Mouse (Mus musculus): ENCODE results near the gene Gm15217. TPM values are rescaled to one million over a fixed set of nuclear protein-coding genes. Genes with fewer than 3 reads are reported as not detected.

Gene Gm15217
- total and polyA plus RNA-seq, 2 experiments: not detected

- Histone ChIP-seq H3K27ac (replicated peaks; ENCODE audit: insufficient read depth, low read depth, low read length) (no peak overlapping the region), H3K9ac (ENCODE audit: low read depth, low read length) (no peak overlapping the region), H3K79me2 (ENCODE audit: control insufficient read depth, insufficient read depth, low read length) (no peaks in the 10 kb centered on the region), H3K27me3 (ENCODE audit: control insufficient read depth, insufficient read depth, low read length) (no peaks in the 10 kb centered on the region), H3K36me3 (ENCODE audit: control insufficient read depth, insufficient read depth, low read length) (no peaks in the 10 kb centered on the region), H3K4me3 (ENCODE audit: insufficient read depth, low read depth, low read length) (no peak overlapping the region), H3K4me1 (ENCODE audit: control insufficient read depth, insufficient read depth, low read length) (no peaks in the 10 kb centered on the region; the same call in 1 of the 2 replicates)
- WGBS: 78% methylated on average over 3 of the region's 3 CpGs
- no peak for DNase-seq (ENCODE audit: extremely low read depth, low read depth, low spot score)
- TF ChIP-seq POLR2A (IDR thresholded peaks at IDR 0.05; ENCODE audit: extremely low read depth, insufficient read depth, low read length): no peak
These were observed 29.1 kb downstream of the Gm15217 start for GRCm38 (mm10) chr14:46408319-46408718.

DNA sequence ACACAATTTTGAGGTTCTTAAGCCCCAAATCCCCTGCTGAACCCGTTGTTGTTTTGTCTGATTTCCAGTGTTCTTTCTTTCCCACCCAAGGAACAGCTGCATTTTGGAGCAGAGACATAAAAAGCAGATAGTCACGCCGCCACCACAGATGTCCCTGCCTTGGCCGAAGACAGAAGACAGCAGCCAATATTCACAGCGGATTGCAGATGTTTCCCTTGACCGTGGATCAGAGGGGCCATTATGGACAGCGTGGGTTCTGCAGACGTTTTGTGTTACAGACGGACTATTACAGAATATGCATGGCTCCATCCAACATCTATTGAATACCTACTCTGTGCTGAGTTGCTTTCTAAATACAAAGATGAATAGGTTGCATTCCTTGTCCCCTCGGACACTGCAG lies 29.8 kb downstream of the Gm15217 start:
- 92% methylated on average over 10 of the region's 10 CpGs for WGBS

GRCm38 (mm10) chr14:46410557-46411120 lies 31.4 kb downstream of the Gm15217 start:
- 77% methylated on average over 4 of the region's 4 CpGs for WGBS
- no peaks in the 10 kb centered on the region for H3K79me2 ChIP-seq (ENCODE audit: control insufficient read depth, insufficient read depth, low read length)
- no peak overlapping the region for H3K9ac ChIP-seq (ENCODE audit: low read depth, low read length)
- no peaks in the 10 kb centered on the region for H3K36me3 ChIP-seq (ENCODE audit: control insufficient read depth, insufficient read depth, low read length)
- TF ChIP-seq POLR2A (IDR thresholded peaks at IDR 0.05; ENCODE audit: extremely low read depth, insufficient read depth, low read length) (no peak), CTCF (IDR thresholded peaks at IDR 0.05; ENCODE audit: low read depth, low read length) (no peak)
- H3K4me1 ChIP-seq (ENCODE audit: control insufficient read depth, insufficient read depth, low read length): no peaks in the 10 kb centered on the region
- no peak overlapping the region for H3K27ac ChIP-seq (replicated peaks; ENCODE audit: insufficient read depth, low read depth, low read length)
- H3K4me3 ChIP-seq (ENCODE audit: insufficient read depth, low read depth, low read length): no peak overlapping the region
- no peaks in the 10 kb centered on the region for H3K27me3 ChIP-seq (ENCODE audit: control insufficient read depth, insufficient read depth, low read length)
- DNase-seq (ENCODE audit: extremely low read depth, low read depth, low spot score): no peak

More for the DNA sequence above, 29.8 kb downstream of the Gm15217 start:
- no peak for TF ChIP-seq CTCF (IDR thresholded peaks at IDR 0.05; ENCODE audit: low read depth, low read length)
- TF ChIP-seq POLR2A (IDR thresholded peaks at IDR 0.05; ENCODE audit: extremely low read depth, insufficient read depth, low read length): no peak
- no peak for DNase-seq (ENCODE audit: extremely low read depth, low read depth, low spot score)
- Histone ChIP-seq H3K9ac (ENCODE audit: low read depth, low read length) (no peak overlapping the region), H3K36me3 (ENCODE audit: control insufficient read depth, insufficient read depth, low read length) (no peaks in the 10 kb centered on the region), H3K79me2 (ENCODE audit: control insufficient read depth, insufficient read depth, low read length) (no peaks in the 10 kb centered on the region), H3K4me3 (ENCODE audit: insufficient read depth, low read depth, low read length) (no peak overlapping the region), H3K4me1 (ENCODE audit: control insufficient read depth, insufficient read depth, low read length) (no peaks in the 10 kb centered on the region; the same call in 1 of the 2 replicates), H3K27ac (replicated peaks; ENCODE audit: insufficient read depth, low read depth, low read length) (no peak overlapping the region), H3K27me3 (ENCODE audit: control insufficient read depth, insufficient read depth, low read length) (no peaks in the 10 kb centered on the region)

GRCm38 (mm10) chr14:46412497-46413000 lies 33.3 kb downstream of the Gm15217 start:
- no peak for TF ChIP-seq POLR2A (IDR thresholded peaks at IDR 0.05; ENCODE audit: extremely low read depth, insufficient read depth, low read length)
- no peak for TF ChIP-seq CTCF (IDR thresholded peaks at IDR 0.05; ENCODE audit: low read depth, low read length)
- Histone ChIP-seq H3K27ac (replicated peaks; ENCODE audit: insufficient read depth, low read depth, low read length) (no peak overlapping the region), H3K4me1 (ENCODE audit: control insufficient read depth, insufficient read depth, low read length) (no peaks in the 10 kb centered on the region), H3K36me3 (ENCODE audit: control insufficient read depth, insufficient read depth, low read length) (no peaks in the 10 kb centered on the region), H3K9ac (ENCODE audit: low read depth, low read length) (no peak overlapping the region), H3K27me3 (ENCODE audit: control insufficient read depth, insufficient read depth, low read length) (no peaks in the 10 kb centered on the region), H3K79me2 (ENCODE audit: control insufficient read depth, insufficient read depth, low read length) (no peaks in the 10 kb centered on the region), H3K4me3 (ENCODE audit: insufficient read depth, low read depth, low read length) (no peak overlapping the region)
- no peak for DNase-seq (ENCODE audit: extremely low read depth, low read depth, low spot score)
- 85% methylated on average over 7 of the region's 7 CpGs for WGBS

DNA sequence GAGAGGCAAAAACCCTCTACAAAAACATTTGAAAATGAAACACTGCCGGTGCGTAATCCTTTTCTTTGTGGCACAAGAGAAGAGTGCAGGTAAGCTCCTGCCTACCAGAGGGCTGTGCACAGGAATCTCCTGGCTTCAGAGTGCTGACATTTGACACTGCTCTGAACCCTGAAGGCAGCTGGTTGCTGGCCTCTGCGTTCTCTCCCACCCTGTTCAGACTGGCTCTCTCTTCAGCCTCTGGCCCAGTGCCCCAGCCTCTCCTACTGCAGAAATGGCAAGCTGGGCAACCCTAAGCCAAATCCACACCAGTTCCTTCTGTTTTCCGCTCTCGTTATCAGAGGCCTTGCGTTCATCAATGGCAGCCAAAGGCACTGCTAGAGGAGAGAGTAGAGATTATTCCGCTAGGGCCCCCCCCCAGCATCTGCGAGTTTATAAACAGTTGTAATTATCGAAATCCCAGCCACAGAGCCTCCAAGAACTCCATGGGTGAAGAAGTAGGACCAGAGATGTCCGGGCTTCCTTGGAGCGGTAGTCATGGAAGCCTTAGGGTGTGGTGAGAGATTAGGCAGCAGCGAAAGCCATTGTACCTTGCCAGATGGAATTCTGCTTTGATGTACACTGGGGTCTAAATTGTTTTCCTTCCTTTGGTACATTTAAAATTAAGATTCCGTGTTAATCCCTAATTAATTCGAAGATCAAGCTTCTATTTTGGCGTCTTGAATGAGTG lies 39.3 kb downstream of the Gm15217 start:
- Histone ChIP-seq H3K27ac (replicated peaks; ENCODE audit: insufficient read depth, low read depth, low read length) (no peak overlapping the region), H3K79me2 (ENCODE audit: control insufficient read depth, insufficient read depth, low read length) (no peaks in the 10 kb centered on the region), H3K9ac (ENCODE audit: low read depth, low read length) (no peak overlapping the region), H3K4me1 (ENCODE audit: control insufficient read depth, insufficient read depth, low read length) (no peaks in the 10 kb centered on the region; the same call in 1 of the 2 replicates), H3K36me3 (ENCODE audit: control insufficient read depth, insufficient read depth, low read length) (no peaks in the 10 kb centered on the region), H3K27me3 (ENCODE audit: control insufficient read depth, insufficient read depth, low read length) (no peaks in the 10 kb centered on the region), H3K4me3 (ENCODE audit: insufficient read depth, low read depth, low read length) (no peak overlapping the region)
- no peak for TF ChIP-seq POLR2A (IDR thresholded peaks at IDR 0.05; ENCODE audit: extremely low read depth, insufficient read depth, low read length)
- TF ChIP-seq CTCF (IDR thresholded peaks at IDR 0.05; ENCODE audit: low read depth, low read length): no peak
- WGBS: 87% methylated on average over 15 of the region's 15 CpGs
- no peak for DNase-seq (ENCODE audit: extremely low read depth, low read depth, low spot score)

GRCm38 (mm10) chr14:46419269-46419668 lies 40.1 kb downstream of the Gm15217 start:
- H3K4me1 ChIP-seq (ENCODE audit: control insufficient read depth, insufficient read depth, low read length): no peaks in the 10 kb centered on the region; the same call in 1 of the 2 replicates
- no peaks in the 10 kb centered on the region for H3K79me2 ChIP-seq (ENCODE audit: control insufficient read depth, insufficient read depth, low read length)
- H3K27ac ChIP-seq (replicated peaks; ENCODE audit: insufficient read depth, low read depth, low read length): no peak overlapping the region
- no peak overlapping the region for H3K9ac ChIP-seq (ENCODE audit: low read depth, low read length)
- H3K36me3 ChIP-seq (ENCODE audit: control insufficient read depth, insufficient read depth, low read length): no peaks in the 10 kb centered on the region
- H3K27me3 ChIP-seq (ENCODE audit: control insufficient read depth, insufficient read depth, low read length): no peaks in the 10 kb centered on the region
- peak; percentile 84 for DNase-seq (ENCODE audit: extremely low read depth, low read depth, low spot score)
- 51% methylated on average over 11 of the region's 11 CpGs for WGBS
- TF ChIP-seq POLR2A (IDR thresholded peaks at IDR 0.05; ENCODE audit: extremely low read depth, insufficient read depth, low read length) (no peak), CTCF (IDR thresholded peaks at IDR 0.05; ENCODE audit: low read depth, low read length) (no peak)
- H3K4me3 ChIP-seq (ENCODE audit: insufficient read depth, low read depth, low read length): no peak overlapping the region
